Mouse (Mus musculus) heart, embryonic 15.5 days (tissue): Measurements from ENCODE around the gene Krt1. TPM values are rescaled to one million over a fixed set of nuclear protein-coding genes. Genes with fewer than 3 reads are reported as not detected.

Experiments
- ATAC-seq: fragments of 200-750 bp; cut with Nextera tagmentation; replicated peaks from 2 replicates; pipeline ENCODE4 v1.8.0; 2017; ENCODE audit warnings: low read depth, moderate TSS enrichment; ENCODE audit not compliant: insufficient number of reproducible peaks, insufficient read depth, low FRiP score
- H3K27ac ChIP-seq: fragments of 300-500 bp; sonication (generic); 2 replicates; pipeline ENCODE4 v1.5.1; 2015; ENCODE audit warnings: mild to moderate bottlenecking, inconsistent platforms
- H3K27me3 ChIP-seq: fragments of 300-500 bp; sonication (generic); 2 replicates; pipeline ENCODE4 v1.6.1; 2015; ENCODE audit warnings: inconsistent platforms
- H3K36me3 ChIP-seq: fragments of 300-500 bp; sonication (generic); 2 replicates; pipeline ENCODE4 v1.6.1; 2015; ENCODE audit warnings: mild to moderate bottlenecking, inconsistent platforms
- H3K4me1 ChIP-seq: fragments of 300-500 bp; sonication (generic); replicated peaks from 2 replicates; pipeline ENCODE4 v1.6.1; 2015; ENCODE audit warnings: inconsistent platforms
- H3K4me2 ChIP-seq: fragments of 300-500 bp; sonication (generic); 2 replicates; pipeline ENCODE4 v1.6.1; 2015; ENCODE audit warnings: inconsistent platforms, mild to moderate bottlenecking, moderate library complexity
- H3K4me3 ChIP-seq: fragments of 300-500 bp; sonication (generic); 2 replicates; pipeline ENCODE4 v1.5.1; 2015; ENCODE audit warnings: mild to moderate bottlenecking, inconsistent platforms
- H3K9ac ChIP-seq: fragments of 300-500 bp; sonication (generic); 2 replicates; pipeline ENCODE4 v1.6.1; 2015; ENCODE audit warnings: mild to moderate bottlenecking, inconsistent platforms
- H3K9me3 ChIP-seq: fragments of 300-500 bp; sonication (generic); replicated peaks from 2 replicates; pipeline ENCODE4 v1.6.1; 2016; ENCODE audit warnings: inconsistent platforms
- WGBS: fragments of 180-500 bp; shearing (Covaris S2); methylation state at CpG from one replicate; pipeline ENCODE4 v1.1.7; 2015; ENCODE audit warnings: mixed read lengths; 5-methylcytosine and 5-hydroxymethylcytosine counted together
- microRNA-seq: library from miRNA; unstranded; fragments of <30 nt; microRNA quantifications from one replicate; pipeline ENCODE4, GENCODE M21; 2016
- polyA plus RNA-seq: library from polyadenylated mRNA; unstranded; fragments of >200 nt; fragmentation: Nextera tagmentation; extraction: Ambion mirVana; gene quantifications from 2 replicates; pipeline ENCODE4 v1.2.1, GENCODE M21; 2015

Krt1 gene
- polyA plus RNA-seq, 1 experiment from 2014 or later = 1.3 TPM

DNA sequence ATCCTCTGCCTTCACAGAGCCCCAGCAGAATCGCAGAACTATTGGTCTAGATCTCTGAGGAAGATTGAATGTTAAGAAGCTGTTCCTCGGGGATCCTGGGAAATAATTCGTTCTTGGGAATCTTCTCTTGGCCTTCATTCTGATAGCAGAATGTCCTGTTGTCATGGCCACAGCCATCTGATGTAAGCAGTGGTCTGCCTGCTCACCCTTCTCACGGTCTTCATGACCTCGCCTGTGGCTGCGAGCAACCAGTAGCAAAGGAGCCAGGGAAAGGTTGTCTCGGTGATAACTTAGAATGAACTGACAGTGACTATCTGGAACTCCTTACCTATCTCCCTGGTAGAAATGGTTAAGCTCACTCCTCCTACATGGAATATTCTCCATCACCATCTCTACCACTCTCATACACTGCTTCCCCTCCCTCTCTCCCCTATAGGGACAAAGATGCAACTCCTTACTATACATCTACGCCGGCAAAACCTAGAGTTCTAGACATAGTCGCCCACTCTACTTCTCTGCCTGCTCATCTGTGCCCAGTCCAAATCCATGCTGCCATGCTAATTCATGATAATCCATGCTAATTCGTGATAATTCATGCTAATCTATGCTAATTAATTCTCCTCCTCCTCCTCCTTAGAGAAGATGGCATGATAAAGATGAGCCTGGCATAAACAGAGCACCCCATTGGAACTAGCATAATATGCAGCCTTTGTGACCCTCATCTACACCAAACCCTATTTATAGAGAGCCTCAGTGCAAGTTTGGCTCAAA, 47.4 kb downstream of the Krt1 start:
- Histone ChIP-seq H3K9me3 (no peaks in the 10 kb centered on the region), H3K4me3 (no peak overlapping the region), H3K36me3 (no peaks in the 10 kb centered on the region), H3K4me1 (no peaks in the 10 kb centered on the region), H3K27me3 (peaks cover 28% of the 10 kb centered on the region), H3K9ac (no peak overlapping the region), H3K4me2 (no peak overlapping the region), H3K27ac (no peak overlapping the region)
- no peak for ATAC-seq
- 75% methylated on average over 11 of the region's 11 CpGs for WGBS

DNA sequence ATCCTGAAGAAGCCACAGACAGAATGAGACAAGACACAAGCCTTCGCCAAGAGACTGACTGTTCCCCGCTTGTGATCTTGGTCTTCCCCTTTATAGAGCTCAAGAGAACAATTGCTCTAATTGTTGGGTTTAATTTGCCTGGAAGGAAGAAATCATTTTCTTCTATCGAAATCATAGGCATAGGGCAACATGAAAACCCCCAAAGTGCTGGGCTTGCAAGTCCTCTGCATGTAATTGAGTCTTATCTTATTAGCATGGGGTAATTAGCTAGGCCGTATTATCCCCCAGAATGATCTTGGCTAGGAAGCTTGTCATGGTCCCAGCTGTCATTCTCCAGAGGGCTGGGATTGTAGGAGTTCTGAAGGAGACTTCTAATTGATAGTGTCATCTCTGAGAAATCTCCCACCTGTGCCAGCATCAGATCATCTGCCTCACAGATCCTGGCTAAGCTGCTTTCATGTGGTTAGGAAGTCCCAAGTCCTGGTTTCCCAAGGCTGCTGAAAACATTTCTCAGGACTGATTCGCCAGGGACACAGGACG, 48.2 kb downstream of the Krt1 start, which contains the start of gene Krt73:
Gene Krt73, minus strand, starts transcription at position 51 of the 540 bp plus-strand sequence.
- Histone ChIP-seq H3K27ac (no peak within 1 kb of the TSS), H3K4me3 (no peak within 1 kb of the TSS), H3K4me1 (no peaks in the 10 kb centered on the region), H3K27me3 (peaks cover 30% of the 10 kb centered on the region), H3K9me3 (no peaks in the 10 kb centered on the region), H3K9ac (no peak within 1 kb of the TSS), H3K4me2 (no peak within 1 kb of the TSS), H3K36me3 (no peaks in the 10 kb centered on the region)
- ATAC-seq = no peak
- 64% methylated on average over 6 of the region's 6 CpGs for WGBS

Small RNA genes lying within 50 kb of the gene (microRNA-seq; reads per million reads assigned to microRNA genes)
- gene Gm44356 = not detected

Other genes starting within 250 kb of the Krt1 start
- gene Gm5414, start 222.6 kb downstream of the Krt1 start, polyA plus RNA-seq = not detected in 2 replicates
- not detected in 2 replicates for gene Gm5478, start 203.4 kb downstream of the Krt1 start, polyA plus RNA-seq
- gene Krt6b, start 170.5 kb downstream of the Krt1 start, polyA plus RNA-seq = not detected in 2 replicates
- gene Krt6a, start 156.5 kb downstream of the Krt1 start, polyA plus RNA-seq = 0.20 and 0.36 TPM in 2 replicates
- gene Krt5, start 137.9 kb downstream of the Krt1 start, polyA plus RNA-seq = 2.8 and 29.6 TPM in 2 replicates
- gene Krt71, start 107.7 kb downstream of the Krt1 start, polyA plus RNA-seq = 0.14 TPM in 1 of 2 replicates, not detected in the other
- gene Krt72, start 64.3 kb downstream of the Krt1 start, polyA plus RNA-seq = 0.34 TPM in 1 of 2 replicates, not detected in the other
- not detected in 2 replicates for gene Krt73, start 48.4 kb downstream of the Krt1 start, polyA plus RNA-seq
- not detected in 2 replicates for gene Krt2, start 32.6 kb downstream of the Krt1 start, polyA plus RNA-seq
- gene Krt77, start 18.9 kb upstream of the Krt1 start, polyA plus RNA-seq = 0.13 and 0.20 TPM in 2 replicates
- gene Krt76, start 42.1 kb upstream of the Krt1 start, polyA plus RNA-seq = not detected in 2 replicates
- 1.0 and 3.4 TPM in 2 replicates for gene Krt4, start 73.9 kb upstream of the Krt1 start, polyA plus RNA-seq
- 0.87 and 0.95 TPM in 2 replicates for gene Krt79, start 89.5 kb upstream of the Krt1 start, polyA plus RNA-seq
- gene Krt78, start 103.5 kb upstream of the Krt1 start, polyA plus RNA-seq = 0.04 and 0.10 TPM in 2 replicates
- 30.3 and 197 TPM in 2 replicates for gene Krt8, start 153.7 kb upstream of the Krt1 start, polyA plus RNA-seq
- 33.1 and 213 TPM in 2 replicates for gene Krt18, start 177.4 kb upstream of the Krt1 start, polyA plus RNA-seq
- 56.5 and 71.8 TPM in 2 replicates for gene Eif4b, start 223.0 kb upstream of the Krt1 start, polyA plus RNA-seq
- 30.9 and 31.0 TPM in 2 replicates for gene Tns2, start 249.6 kb upstream of the Krt1 start, polyA plus RNA-seq